ENCODE assay signal across 13 mouse cellular contexts in the genomic region with DNA sequence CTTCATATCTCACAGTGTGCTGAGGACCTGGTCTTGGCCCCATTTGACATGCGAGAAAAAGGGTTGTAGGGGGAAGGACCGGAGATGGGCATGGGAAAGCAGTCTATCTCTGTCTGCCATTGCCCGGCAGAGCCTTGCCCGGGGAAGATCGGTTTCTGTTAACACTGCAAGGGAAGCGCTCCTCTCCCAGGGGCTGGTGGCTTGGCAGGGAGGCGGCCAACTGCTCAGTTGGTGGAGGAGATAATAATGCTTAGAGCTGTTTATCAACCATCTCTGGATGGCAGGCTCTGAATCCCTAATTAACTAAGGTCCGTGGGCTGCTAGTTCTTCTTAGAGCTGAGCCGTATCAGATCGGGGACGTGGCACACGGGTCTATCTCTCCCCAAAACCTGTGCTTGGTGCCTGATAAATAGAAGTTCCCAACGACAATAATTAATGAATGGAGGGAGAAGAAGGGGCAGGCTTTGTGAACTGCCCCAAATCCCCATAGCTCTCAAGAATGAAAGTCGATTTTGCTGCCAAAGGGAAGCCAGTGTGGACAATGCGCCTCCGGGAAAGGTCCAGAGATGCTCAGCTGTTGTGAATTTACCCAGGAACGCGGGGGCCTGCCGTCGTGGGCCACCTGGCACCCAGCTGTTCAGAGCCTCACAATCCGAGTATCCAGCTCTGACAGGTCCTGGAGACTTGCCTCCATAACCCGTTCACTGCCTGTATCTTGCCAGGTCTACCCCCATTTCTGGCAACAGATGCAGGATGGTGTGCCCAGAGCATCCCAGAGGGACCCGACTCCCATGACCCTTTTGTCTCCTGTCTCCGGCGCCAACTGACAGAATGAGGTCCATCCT.
DNase-seq lines count a peak whose midpoint lies in the region; ATAC-seq lines count a peak whose summit lies in the region.
"Had no signal": no experiment of that assay in that cellular context is flagged by ENCODE, and none has a peak within 500 bp of the region (broad histone marks: within the 10 kb centered on the region; RNA-seq: fewer than 3 reads in every experiment).

No protein-coding gene starts in this region.

- H3K36me3 ChIP-seq in forebrain, embryonic 14.5 days (ENCODE audit: control insufficient read depth, insufficient read depth, low read length) = no peaks in the 10 kb centered on the region
- H3K36me3 ChIP-seq in forebrain, embryonic 13.5 days (ENCODE audit: poor library complexity, severe bottlenecking) = no peaks in the 10 kb centered on the region
- no peaks in the 10 kb centered on the region for H3K36me3 ChIP-seq in midbrain, embryonic 14.5 days (ENCODE audit: control insufficient read depth, insufficient read depth, low read length)
- no peaks in the 10 kb centered on the region for H3K36me3 ChIP-seq in midbrain, embryonic 15.5 days (replicated peaks)
- H3K36me3 ChIP-seq in hindbrain, embryonic 15.5 days = no peaks in the 10 kb centered on the region
- H3K36me3 ChIP-seq in liver, embryonic 13.5 days = no peaks in the 10 kb centered on the region
- H3K36me3 ChIP-seq: heart, embryonic 10.5 days had no signal

- no peaks in the 10 kb centered on the region for H3K27me3 ChIP-seq in forebrain, embryonic 14.5 days (replicated peaks; ENCODE audit: control insufficient read depth, insufficient read depth, low read length)
- no peaks in the 10 kb centered on the region for H3K27me3 ChIP-seq in forebrain, embryonic 13.5 days
- no peaks in the 10 kb centered on the region for H3K27me3 ChIP-seq in midbrain, embryonic 14.5 days (ENCODE audit: control insufficient read depth, insufficient read depth, low read length)
- no peaks in the 10 kb centered on the region for H3K27me3 ChIP-seq in midbrain, embryonic 15.5 days (replicated peaks)
- H3K27me3 ChIP-seq in hindbrain, embryonic 15.5 days = no peaks in the 10 kb centered on the region
- no peaks in the 10 kb centered on the region for H3K27me3 ChIP-seq in liver, embryonic 13.5 days
- H3K27me3 ChIP-seq: Patski had no signal

- no peak overlapping the region for H3K27ac ChIP-seq in forebrain, embryonic 14.5 days (ENCODE audit: low read depth, low read length)
- H3K27ac ChIP-seq in forebrain, embryonic 13.5 days = no peak overlapping the region
- H3K27ac ChIP-seq in midbrain, embryonic 14.5 days (replicated peaks; ENCODE audit: low read depth, low read length) = 0 out of 2 replicates have a peak overlapping the region, but pooled peaks have one; percentile 13
- no peak overlapping the region for H3K27ac ChIP-seq in midbrain, embryonic 15.5 days
- no peak overlapping the region for H3K27ac ChIP-seq in hindbrain, embryonic 15.5 days (replicated peaks)
- no peak overlapping the region for H3K27ac ChIP-seq in liver, embryonic 13.5 days
- H3K27ac ChIP-seq: heart, embryonic 10.5 days had no signal

- no peak overlapping the region for H3K4me2 ChIP-seq in forebrain, embryonic 14.5 days (ENCODE audit: low read length)
- no peak overlapping the region for H3K4me2 ChIP-seq in forebrain, embryonic 13.5 days
- H3K4me2 ChIP-seq in midbrain, embryonic 14.5 days (ENCODE audit: low read length) = no peak overlapping the region
- H3K4me2 ChIP-seq in midbrain, embryonic 15.5 days = no peak overlapping the region
- 0 out of 2 replicates have a peak overlapping the region, but pooled peaks have one; percentile 24 for H3K4me2 ChIP-seq in hindbrain, embryonic 15.5 days
- no peak overlapping the region for H3K4me2 ChIP-seq in liver, embryonic 13.5 days

- no peak for ATAC-seq in forebrain, embryonic 14.5 days
- no peak for ATAC-seq in forebrain, embryonic 13.5 days
- no peak for ATAC-seq in midbrain, embryonic 14.5 days (ENCODE audit: low FRiP score, low TSS enrichment)
- no peak for ATAC-seq in midbrain, embryonic 15.5 days (replicated peaks)
- peak; percentile 50; the same call in 1 of the 2 replicates for ATAC-seq in hindbrain, embryonic 15.5 days (ENCODE audit: low FRiP score, low read depth)
- ATAC-seq in liver, embryonic 13.5 days (ENCODE audit: low read depth) = peak; percentile 68
- ATAC-seq in CD4-positive, CD25-positive, alpha-beta regulatory T cell, adult 4 months = no peak
- ATAC-seq: Patski had no signal

- WGBS in forebrain, embryonic 14.5 days = 84% methylated on average over 25 of the region's 25 CpGs
- 80% methylated on average over 25 of the region's 25 CpGs for WGBS in forebrain, embryonic 13.5 days
- WGBS in midbrain, embryonic 14.5 days = 70% methylated on average over 25 of the region's 25 CpGs
- WGBS in midbrain, embryonic 15.5 days = 64% methylated on average over 25 of the region's 25 CpGs
- 50% methylated on average over 25 of the region's 25 CpGs for WGBS in hindbrain, embryonic 15.5 days
- 60% methylated on average over 25 of the region's 25 CpGs for WGBS in liver, embryonic 13.5 days (ENCODE audit: insufficient replicate concordance)

- H3K9ac ChIP-seq in forebrain, embryonic 14.5 days (ENCODE audit: low read length) = no peak overlapping the region
- H3K9ac ChIP-seq in forebrain, embryonic 13.5 days = no peak overlapping the region
- H3K9ac ChIP-seq in midbrain, embryonic 14.5 days (replicated peaks; ENCODE audit: low read length) = no peak overlapping the region
- H3K9ac ChIP-seq in midbrain, embryonic 15.5 days = no peak overlapping the region
- H3K9ac ChIP-seq in hindbrain, embryonic 15.5 days = no peak overlapping the region
- no peak overlapping the region for H3K9ac ChIP-seq in liver, embryonic 13.5 days

- no peak overlapping the region for H3K4me3 ChIP-seq in forebrain, embryonic 14.5 days (ENCODE audit: low read depth, low read length)
- no peak overlapping the region for H3K4me3 ChIP-seq in forebrain, embryonic 13.5 days
- no peak overlapping the region for H3K4me3 ChIP-seq in midbrain, embryonic 14.5 days (replicated peaks; ENCODE audit: low read depth, low read length)
- H3K4me3 ChIP-seq in midbrain, embryonic 15.5 days = no peak overlapping the region
- H3K4me3 ChIP-seq in hindbrain, embryonic 15.5 days = no peak overlapping the region
- H3K4me3 ChIP-seq in liver, embryonic 13.5 days (replicated peaks) = no peak overlapping the region
- H3K4me3 ChIP-seq: heart, embryonic 10.5 days had no signal

- no peaks in the 10 kb centered on the region for H3K4me1 ChIP-seq in forebrain, embryonic 14.5 days (ENCODE audit: control insufficient read depth, insufficient read depth, low read length)
- peaks cover 11% of the 10 kb centered on the region; the same call in 1 of the 2 replicates for H3K4me1 ChIP-seq in forebrain, embryonic 13.5 days
- H3K4me1 ChIP-seq in midbrain, embryonic 14.5 days (ENCODE audit: control insufficient read depth, insufficient read depth, low read length) = no peaks in the 10 kb centered on the region
- H3K4me1 ChIP-seq in midbrain, embryonic 15.5 days = peaks cover 4% of the 10 kb centered on the region; the same call in 1 of the 2 replicates
- peaks cover 8% of the 10 kb centered on the region; the same call in 1 of the 2 replicates for H3K4me1 ChIP-seq in hindbrain, embryonic 15.5 days (replicated peaks)
- H3K4me1 ChIP-seq in liver, embryonic 13.5 days (replicated peaks) = no peaks in the 10 kb centered on the region
- H3K4me1 ChIP-seq: heart, embryonic 10.5 days had no signal

- H3K9me3 ChIP-seq in forebrain, embryonic 14.5 days (replicated peaks; ENCODE audit: control insufficient read depth, low read length) = no peaks in the 10 kb centered on the region
- no peaks in the 10 kb centered on the region for H3K9me3 ChIP-seq in forebrain, embryonic 13.5 days (replicated peaks)
- no peaks in the 10 kb centered on the region for H3K9me3 ChIP-seq in midbrain, embryonic 14.5 days (ENCODE audit: control insufficient read depth, low read length)
- no peaks in the 10 kb centered on the region for H3K9me3 ChIP-seq in midbrain, embryonic 15.5 days
- H3K9me3 ChIP-seq in hindbrain, embryonic 15.5 days = no peaks in the 10 kb centered on the region
- H3K9me3 ChIP-seq in liver, embryonic 13.5 days (replicated peaks) = peaks cover 25% of the 10 kb centered on the region
- H3K9me3 ChIP-seq: heart, embryonic 10.5 days had no signal

- DNase-seq in forebrain, embryonic 14.5 days (ENCODE audit: low spot score) = peak; percentile 25
- DNase-seq in midbrain, embryonic 14.5 days = peak; percentile 46
- no peak for DNase-seq in liver, embryonic 13.5 days
- no peak for DNase-seq in spleen, postnatal 36 days (ENCODE audit: low spot score in 2 of 2)
- DNase-seq: adrenal gland, postnatal 10 days; lung, postnatal 36 days; thymus, postnatal 25 days had no signal

Comparison
In these comparisons a context has a peak if more than half of its experiments do, and no peak if none do; other contexts are left out.
1. ATAC-seq: peak in hindbrain, embryonic 15.5 days (single experiment) and liver, embryonic 13.5 days (single experiment); none in forebrain, embryonic 14.5 days (single experiment), forebrain, embryonic 13.5 days (single experiment), midbrain, embryonic 14.5 days (single experiment), midbrain, embryonic 15.5 days (single experiment) and CD4-positive, CD25-positive, alpha-beta regulatory T cell, adult 4 months (single experiment).
2. DNase-seq: peak in forebrain, embryonic 14.5 days (single experiment) and midbrain, embryonic 14.5 days (single experiment); none in liver, embryonic 13.5 days (single experiment) and spleen, postnatal 36 days (0 of 2).